Mouse (Mus musculus): ENCODE data around the gene Ifi27. TPM values are rescaled to one million over a fixed set of nuclear protein-coding genes. Genes with fewer than 3 reads are reported as not detected.
"Not testable (repeated sequence)": the region's sequence is repeated elsewhere in the genome, so short reads cannot be mapped to it uniquely, and the experiment has no call there.

Gene Ifi27
- polyA plus RNA-seq, 1 experiment = 188 TPM

GRCm38 (mm10) chr12:103445060-103445459 lies 11.0 kb downstream of the Ifi27 start:
- WGBS = 79% methylated on average over 3 of the region's 3 CpGs

GRCm38 (mm10) chr12:103453361-103453760 lies 19.4 kb downstream of the Ifi27 start:
- TF ChIP-seq CTCF (IDR thresholded peaks at IDR 0.05; ENCODE audit: extremely low read depth, insufficient read depth, insufficient read length, insufficient replicate concordance) = no peak
- TF ChIP-seq POLR2A (IDR thresholded peaks at IDR 0.05; ENCODE audit: low read depth, low read length) = no peak
- H3K4me1 ChIP-seq (ENCODE audit: control insufficient read depth, insufficient read depth, insufficient read length) = no peaks in the 10 kb centered on the region
- DNase-seq (ENCODE audit: low read depth in 1 of 2, low spot score in 2 of 2) = no peak
- H3K27ac ChIP-seq (ENCODE audit: insufficient read depth, low read length) = no peak overlapping the region
- H3K36me3 ChIP-seq (ENCODE audit: control insufficient read depth, insufficient read depth, low read length) = no peaks in the 10 kb centered on the region
- H3K27me3 ChIP-seq (ENCODE audit: control insufficient read depth, insufficient read depth, low read length) = no peaks in the 10 kb centered on the region
- H3K4me3 ChIP-seq (ENCODE audit: extremely low read depth, insufficient read depth, insufficient read length) = no peak overlapping the region

More at GRCm38 (mm10) chr12:103445060-103445459, 11.0 kb downstream of the Ifi27 start:
- Histone ChIP-seq H3K36me3 (ENCODE audit: control insufficient read depth, insufficient read depth, low read length) (peaks cover 10% of the 10 kb centered on the region), H3K4me3 (ENCODE audit: extremely low read depth, insufficient read depth, insufficient read length) (no peak overlapping the region), H3K27me3 (ENCODE audit: control insufficient read depth, insufficient read depth, low read length) (no peaks in the 10 kb centered on the region), H3K27ac (ENCODE audit: insufficient read depth, low read length) (no peak overlapping the region), H3K4me1 (ENCODE audit: control insufficient read depth, insufficient read depth, insufficient read length) (peaks cover 2% of the 10 kb centered on the region; the same call in 1 of the 2 replicates)
- no peak for TF ChIP-seq POLR2A (IDR thresholded peaks at IDR 0.05; ENCODE audit: low read depth, low read length)
- TF ChIP-seq CTCF (IDR thresholded peaks at IDR 0.05; ENCODE audit: extremely low read depth, insufficient read depth, insufficient read length, insufficient replicate concordance) = no peak
- DNase-seq (ENCODE audit: low read depth in 1 of 2, low spot score in 2 of 2) = no peak

- H3K36me3 ChIP-seq (ENCODE audit: control insufficient read depth, insufficient read depth, low read length); H3K27ac ChIP-seq (ENCODE audit: insufficient read depth, low read length); DNase-seq (ENCODE audit: low read depth in 1 of 2, low spot score in 2 of 2); H3K4me1 ChIP-seq (ENCODE audit: control insufficient read depth, insufficient read depth, insufficient read length); H3K27me3 ChIP-seq (ENCODE audit: control insufficient read depth, insufficient read depth, low read length); H3K4me3 ChIP-seq (ENCODE audit: extremely low read depth, insufficient read depth, insufficient read length): not testable (repeated sequence)
- no CpG with 5 or more reads among the region's 1 CpGs for WGBS
Observed at GRCm38 (mm10) chr12:103456727-103457126, 22.7 kb downstream of the Ifi27 start.

GRCm38 (mm10) chr12:103457140-103457539 lies 23.1 kb downstream of the Ifi27 start, which contains the start of gene Ifi27l2b:
Gene Ifi27l2b (minus strand): TSS chr12:103457223.
- Histone ChIP-seq H3K4me1 (ENCODE audit: control insufficient read depth, insufficient read depth, insufficient read length) (no peaks in the 10 kb centered on the region), H3K27me3 (ENCODE audit: control insufficient read depth, insufficient read depth, low read length) (no peaks in the 10 kb centered on the region), H3K27ac (ENCODE audit: insufficient read depth, low read length) (no peak within 1 kb of the TSS), H3K36me3 (ENCODE audit: control insufficient read depth, insufficient read depth, low read length) (no peaks in the 10 kb centered on the region), H3K4me3 (ENCODE audit: extremely low read depth, insufficient read depth, insufficient read length) (no peak within 1 kb of the TSS)
- TF ChIP-seq POLR2A (IDR thresholded peaks at IDR 0.05; ENCODE audit: low read depth, low read length) (no peak), CTCF (IDR thresholded peaks at IDR 0.05; ENCODE audit: extremely low read depth, insufficient read depth, insufficient read length, insufficient replicate concordance) (no peak)
- no peak for DNase-seq (ENCODE audit: low read depth in 1 of 2, low spot score in 2 of 2)
- WGBS = 63% methylated on average over 3 of the region's 3 CpGs

- TF ChIP-seq CTCF (IDR thresholded peaks at IDR 0.05; ENCODE audit: extremely low read depth, insufficient read depth, insufficient read length, insufficient replicate concordance) = no peak
- TF ChIP-seq POLR2A (IDR thresholded peaks at IDR 0.05; ENCODE audit: low read depth, low read length) = no peak
- no peaks in the 10 kb centered on the region for H3K36me3 ChIP-seq (ENCODE audit: control insufficient read depth, insufficient read depth, low read length)
- no peak for DNase-seq (ENCODE audit: low read depth in 1 of 2, low spot score in 2 of 2)
- no peaks in the 10 kb centered on the region for H3K4me1 ChIP-seq (ENCODE audit: control insufficient read depth, insufficient read depth, insufficient read length)
- no peak overlapping the region for H3K27ac ChIP-seq (ENCODE audit: insufficient read depth, low read length)
- H3K27me3 ChIP-seq (ENCODE audit: control insufficient read depth, insufficient read depth, low read length) = no peaks in the 10 kb centered on the region
- H3K4me3 ChIP-seq (ENCODE audit: extremely low read depth, insufficient read depth, insufficient read length) = no peak overlapping the region
- WGBS = 51% methylated on average over 2 of the region's 2 CpGs
Observed at GRCm38 (mm10) chr12:103474481-103474880, 40.5 kb downstream of the Ifi27 start.

- no peak overlapping the region for H3K27ac ChIP-seq (ENCODE audit: insufficient read depth, low read length)
- H3K36me3 ChIP-seq (ENCODE audit: control insufficient read depth, insufficient read depth, low read length) = no peaks in the 10 kb centered on the region
- H3K27me3 ChIP-seq (ENCODE audit: control insufficient read depth, insufficient read depth, low read length) = no peaks in the 10 kb centered on the region
- TF ChIP-seq CTCF (IDR thresholded peaks at IDR 0.05; ENCODE audit: extremely low read depth, insufficient read depth, insufficient read length, insufficient replicate concordance) (no peak), POLR2A (IDR thresholded peaks at IDR 0.05; ENCODE audit: low read depth, low read length) (no peak)
- 88% methylated on average over 1 of the region's 1 CpGs for WGBS
- no peaks in the 10 kb centered on the region for H3K4me1 ChIP-seq (ENCODE audit: control insufficient read depth, insufficient read depth, insufficient read length)
- H3K4me3 ChIP-seq (ENCODE audit: extremely low read depth, insufficient read depth, insufficient read length) = no peak overlapping the region
- no peak for DNase-seq (ENCODE audit: low read depth in 1 of 2, low spot score in 2 of 2)
Observed at GRCm38 (mm10) chr12:103476779-103477389, 42.9 kb downstream of the Ifi27 start.

GRCm38 (mm10) chr12:103477461-103478015 lies 43.5 kb downstream of the Ifi27 start:
- 81% methylated on average over 7 of the region's 7 CpGs for WGBS
- H3K27ac ChIP-seq (ENCODE audit: insufficient read depth, low read length) = no peak overlapping the region
- no peak for DNase-seq (ENCODE audit: low read depth in 1 of 2, low spot score in 2 of 2)
- no peak overlapping the region for H3K4me3 ChIP-seq (ENCODE audit: extremely low read depth, insufficient read depth, insufficient read length)
- H3K4me1 ChIP-seq (ENCODE audit: control insufficient read depth, insufficient read depth, insufficient read length) = no peaks in the 10 kb centered on the region
- H3K36me3 ChIP-seq (ENCODE audit: control insufficient read depth, insufficient read depth, low read length) = no peaks in the 10 kb centered on the region
- no peaks in the 10 kb centered on the region for H3K27me3 ChIP-seq (ENCODE audit: control insufficient read depth, insufficient read depth, low read length)
- no peak for TF ChIP-seq POLR2A (IDR thresholded peaks at IDR 0.05; ENCODE audit: low read depth, low read length)
- TF ChIP-seq CTCF (IDR thresholded peaks at IDR 0.05; ENCODE audit: extremely low read depth, insufficient read depth, insufficient read length, insufficient replicate concordance) = no peak

All from spleen, adult 2 months (tissue).